Mouse (Mus musculus) limb, embryonic 13.5 days (tissue): ENCODE results near the gene Fam71a. TPM values are rescaled to one million over a fixed set of nuclear protein-coding genes. Genes with fewer than 3 reads are reported as not detected.
"Not testable (repeated sequence)": the region's sequence is repeated elsewhere in the genome, so short reads cannot be mapped to it uniquely, and the experiment has no call there.

Experiments used
- ATAC-seq: fragments of 200-750 bp; cut with Nextera tagmentation; 2 replicates; pipeline ENCODE4 v1.8.0; 2017; ENCODE audit warnings: low read depth, moderate number of reproducible peaks, moderate TSS enrichment; ENCODE audit not compliant: low FRiP score
- H3K27ac ChIP-seq: fragments of 300-500 bp; sonication (generic); 2 replicates; pipeline ENCODE4 v1.5.1; 2015; ENCODE audit warnings: inconsistent platforms, mild to moderate bottlenecking, moderate library complexity
- H3K27me3 ChIP-seq: fragments of 300-500 bp; sonication (generic); 2 replicates; pipeline ENCODE4 v1.6.1; 2015; ENCODE audit warnings: mild to moderate bottlenecking, inconsistent platforms
- H3K36me3 ChIP-seq: fragments of 300-500 bp; sonication (generic); 2 replicates; pipeline ENCODE4 v1.6.1; 2015; ENCODE audit warnings: inconsistent platforms, mild to moderate bottlenecking, moderate library complexity
- H3K4me1 ChIP-seq: fragments of 300-500 bp; sonication (generic); 2 replicates; pipeline ENCODE4 v1.6.1; 2015; ENCODE audit warnings: inconsistent platforms
- H3K4me2 ChIP-seq: fragments of 300-500 bp; sonication (generic); replicated peaks from 2 replicates; pipeline ENCODE4 v1.6.1; 2015; ENCODE audit warnings: inconsistent platforms, mild to moderate bottlenecking, moderate library complexity
- H3K4me3 ChIP-seq: fragments of 300-500 bp; sonication (generic); 2 replicates; pipeline ENCODE4 v1.5.1; 2015; ENCODE audit warnings: moderate library complexity, mild to moderate bottlenecking, inconsistent platforms
- H3K9ac ChIP-seq: fragments of 300-500 bp; sonication (generic); 2 replicates; pipeline ENCODE4 v1.6.1; 2015; ENCODE audit warnings: mild to moderate bottlenecking, inconsistent platforms
- H3K9me3 ChIP-seq: fragments of 300-500 bp; sonication (generic); 2 replicates; pipeline ENCODE4 v1.6.1; 2016; ENCODE audit warnings: inconsistent platforms
- WGBS: fragments of 180-500 bp; shearing (Covaris S2); methylation state at CpG from one replicate; pipeline ENCODE4 v1.1.7; 2015; 5-methylcytosine and 5-hydroxymethylcytosine counted together
- polyA plus RNA-seq: library from polyadenylated mRNA; unstranded; fragments of >200 nt; fragmentation: Nextera tagmentation; extraction: Ambion mirVana; gene quantifications from 2 replicates; pipeline ENCODE4 v1.2.1, GENCODE M21; 2015

Gene Fam71a
- polyA plus RNA-seq, 1 experiment from 2014 or later = not detected

GRCm38 (mm10) chr1:191178511-191179188 is 14.0 kb upstream of the Fam71a start:
- WGBS = 24% methylated on average over 15 of the region's 15 CpGs
- H3K9ac ChIP-seq = no peak overlapping the region
- peak overlapping the region; percentile 37 for H3K4me2 ChIP-seq
- H3K27me3 ChIP-seq = peaks cover 21% of the 10 kb centered on the region
- no peak overlapping the region for H3K27ac ChIP-seq
- no peaks in the 10 kb centered on the region for H3K36me3 ChIP-seq
- ATAC-seq = no peak
- H3K9me3 ChIP-seq = no peaks in the 10 kb centered on the region
- peaks cover 44% of the 10 kb centered on the region for H3K4me1 ChIP-seq
- no peak overlapping the region for H3K4me3 ChIP-seq

DNA sequence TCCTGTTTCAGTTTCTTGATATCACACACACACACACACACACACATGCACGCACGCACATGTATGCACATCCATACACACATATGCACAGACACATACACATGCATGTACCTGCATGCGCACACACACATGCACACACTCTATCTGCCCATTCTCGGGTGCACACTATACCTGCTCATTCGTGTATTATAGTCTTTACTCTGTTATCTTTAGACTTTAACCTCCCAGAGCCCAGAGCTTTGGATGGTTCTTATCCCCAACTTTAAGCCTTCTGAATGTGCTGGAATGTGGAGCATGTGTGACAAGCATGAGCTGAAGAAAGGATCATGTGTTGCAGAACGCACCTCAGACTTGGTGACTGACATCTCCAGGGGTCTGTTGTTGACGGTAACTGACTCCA is 12.3 kb upstream of the Fam71a start:
- H3K4me3 ChIP-seq = no peak overlapping the region
- no peak overlapping the region for H3K27ac ChIP-seq
- peaks cover 41% of the 10 kb centered on the region for H3K4me1 ChIP-seq
- H3K36me3 ChIP-seq = no peaks in the 10 kb centered on the region
- no peak for ATAC-seq
- H3K9me3 ChIP-seq = no peaks in the 10 kb centered on the region
- 74% methylated on average over 7 of the region's 7 CpGs for WGBS
- H3K27me3 ChIP-seq = peaks cover 16% of the 10 kb centered on the region
- no peak overlapping the region for H3K4me2 ChIP-seq
- no peak overlapping the region for H3K9ac ChIP-seq

DNA sequence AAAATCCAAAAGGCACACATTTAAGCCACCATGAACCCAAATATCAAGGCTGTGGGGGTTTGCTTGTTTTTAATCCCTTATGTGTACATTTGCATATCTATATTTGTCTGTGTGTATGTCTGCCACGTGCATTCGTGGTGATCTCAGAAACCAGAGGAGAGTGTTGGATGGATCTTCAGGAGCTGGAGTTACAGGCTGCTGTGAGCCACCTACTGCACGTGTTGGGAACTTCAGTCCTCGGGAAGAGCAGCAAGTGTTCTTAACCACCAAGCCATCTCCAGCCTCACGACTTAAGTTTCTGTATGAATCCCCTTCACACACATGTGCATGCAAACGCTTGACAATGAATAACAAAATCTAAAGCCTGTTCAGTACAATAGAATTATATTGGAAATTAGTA is 7.9 kb upstream of the Fam71a start:
- H3K4me1 ChIP-seq = peaks cover 5% of the 10 kb centered on the region
- H3K36me3 ChIP-seq = no peaks in the 10 kb centered on the region
- H3K4me2 ChIP-seq = no peak overlapping the region
- no peak overlapping the region for H3K27ac ChIP-seq
- no peak for ATAC-seq
- WGBS = 13% methylated on average over 6 of the region's 6 CpGs
- no peak overlapping the region for H3K9ac ChIP-seq
- no peaks in the 10 kb centered on the region for H3K9me3 ChIP-seq
- no peak overlapping the region for H3K4me3 ChIP-seq
- H3K27me3 ChIP-seq = no peaks in the 10 kb centered on the region

GRCm38 (mm10) chr1:191170444-191170843 is 5.8 kb upstream of the Fam71a start:
- H3K4me2 ChIP-seq = no peak overlapping the region
- WGBS = 88% methylated on average over 2 of the region's 2 CpGs
- H3K9ac ChIP-seq = no peak overlapping the region
- no peaks in the 10 kb centered on the region for H3K27me3 ChIP-seq
- no peak overlapping the region for H3K27ac ChIP-seq
- no peaks in the 10 kb centered on the region for H3K9me3 ChIP-seq
- H3K4me3 ChIP-seq = no peak overlapping the region
- no peaks in the 10 kb centered on the region for H3K4me1 ChIP-seq
- no peak for ATAC-seq
- no peaks in the 10 kb centered on the region for H3K36me3 ChIP-seq

DNA sequence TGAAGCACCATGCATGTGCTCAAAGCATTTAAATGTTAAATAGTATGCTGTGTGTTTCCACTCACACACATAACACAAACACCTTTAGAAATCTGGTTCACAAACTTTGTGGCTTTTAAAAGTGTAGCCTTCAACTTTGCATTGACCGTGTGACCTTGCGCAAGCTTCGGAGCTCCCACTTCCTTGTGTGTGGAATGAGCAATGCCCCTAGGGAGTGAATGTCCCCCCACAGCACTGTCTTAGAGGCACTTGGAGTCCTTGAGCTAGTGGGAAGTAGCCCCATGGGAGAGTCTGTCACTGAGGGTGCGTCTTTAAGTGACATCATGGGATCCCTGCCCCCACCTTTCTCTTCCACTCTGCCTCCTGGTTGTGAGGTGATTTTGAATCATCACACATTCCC is 1.6 kb upstream of the Fam71a start:
- no peak for ATAC-seq
- no peak overlapping the region for H3K4me3 ChIP-seq

GRCm38 (mm10) chr1:191154314-191154713 is 10.3 kb downstream of the Fam71a start:
- Histone ChIP-seq H3K4me3 (no peak overlapping the region), H3K9ac (no peak overlapping the region), H3K27me3 (no peaks in the 10 kb centered on the region), H3K36me3 (no peaks in the 10 kb centered on the region), H3K4me1 (peaks cover 7% of the 10 kb centered on the region; the same call in 1 of the 2 replicates), H3K27ac (no peak overlapping the region), H3K4me2 (no peak overlapping the region), H3K9me3 (peaks cover 18% of the 10 kb centered on the region)
- no peak for ATAC-seq
- 30% methylated on average over 3 of the region's 3 CpGs for WGBS

More for the DNA sequence above, 1.6 kb upstream of the Fam71a start:
- 76% methylated on average over 4 of the region's 4 CpGs for WGBS
- H3K4me1 ChIP-seq = no peaks in the 10 kb centered on the region
- no peaks in the 10 kb centered on the region for H3K27me3 ChIP-seq
- no peak overlapping the region for H3K4me2 ChIP-seq
- no peak overlapping the region for H3K9ac ChIP-seq
- H3K9me3 ChIP-seq = no peaks in the 10 kb centered on the region
- H3K27ac ChIP-seq = no peak overlapping the region
- no peaks in the 10 kb centered on the region for H3K36me3 ChIP-seq

- Histone ChIP-seq H3K4me3 (no peak overlapping the region), H3K9ac (no peak overlapping the region), H3K36me3 (no peaks in the 10 kb centered on the region), H3K27me3 (no peaks in the 10 kb centered on the region), H3K4me2 (no peak overlapping the region), H3K27ac (no peak overlapping the region), H3K4me1 (peaks cover 7% of the 10 kb centered on the region; the same call in 1 of the 2 replicates), H3K9me3 (peaks cover 18% of the 10 kb centered on the region)
- 17% methylated on average over 4 of the region's 4 CpGs for WGBS
- no peak for ATAC-seq
Observed at GRCm38 (mm10) chr1:191153052-191153451, 11.6 kb downstream of the Fam71a start.

- WGBS = 76% methylated on average over 8 of the region's 8 CpGs
- H3K4me1 ChIP-seq = peaks cover 7% of the 10 kb centered on the region; the same call in 1 of the 2 replicates
- no peak overlapping the region for H3K4me2 ChIP-seq
- H3K4me3 ChIP-seq = no peak overlapping the region
- H3K36me3 ChIP-seq = no peaks in the 10 kb centered on the region
- H3K9me3 ChIP-seq = 0 out of 2 replicates have a peak, but pooled peaks cover 5% of the 10 kb centered on the region
- no peak overlapping the region for H3K27ac ChIP-seq
- H3K9ac ChIP-seq = no peak overlapping the region
- H3K27me3 ChIP-seq = no peaks in the 10 kb centered on the region
- no peak for ATAC-seq
Observed at GRCm38 (mm10) chr1:191150924-191151605, 13.6 kb downstream of the Fam71a start.

- H3K36me3 ChIP-seq, H3K9me3 ChIP-seq, H3K27ac ChIP-seq, ATAC-seq, H3K9ac ChIP-seq, H3K27me3 ChIP-seq, H3K4me2 ChIP-seq, H3K4me3 ChIP-seq, H3K4me1 ChIP-seq: not testable (repeated sequence)
- 86% methylated on average over 5 of the region's 5 CpGs for WGBS
Observed at GRCm38 (mm10) chr1:191149489-191149888, 15.1 kb downstream of the Fam71a start.

GRCm38 (mm10) chr1:191140983-191141382 is 23.6 kb downstream of the Fam71a start:
- Histone ChIP-seq H3K4me1 (no peaks in the 10 kb centered on the region), H3K4me2 (no peak overlapping the region), H3K36me3 (no peaks in the 10 kb centered on the region), H3K4me3 (no peak overlapping the region), H3K9ac (no peak overlapping the region), H3K27me3 (no peaks in the 10 kb centered on the region), H3K27ac (no peak overlapping the region), H3K9me3 (no peaks in the 10 kb centered on the region)
- no peak for ATAC-seq
- WGBS = 81% methylated on average over 8 of the region's 8 CpGs

- WGBS = 73% methylated on average over 7 of the region's 7 CpGs
- Histone ChIP-seq H3K4me2 (no peak overlapping the region), H3K36me3 (no peaks in the 10 kb centered on the region), H3K27me3 (no peaks in the 10 kb centered on the region), H3K4me3 (no peak overlapping the region), H3K9ac (no peak overlapping the region), H3K4me1 (no peaks in the 10 kb centered on the region), H3K9me3 (no peaks in the 10 kb centered on the region), H3K27ac (no peak overlapping the region)
- no peak for ATAC-seq
Observed at GRCm38 (mm10) chr1:191138874-191139495, 25.6 kb downstream of the Fam71a start.

DNA sequence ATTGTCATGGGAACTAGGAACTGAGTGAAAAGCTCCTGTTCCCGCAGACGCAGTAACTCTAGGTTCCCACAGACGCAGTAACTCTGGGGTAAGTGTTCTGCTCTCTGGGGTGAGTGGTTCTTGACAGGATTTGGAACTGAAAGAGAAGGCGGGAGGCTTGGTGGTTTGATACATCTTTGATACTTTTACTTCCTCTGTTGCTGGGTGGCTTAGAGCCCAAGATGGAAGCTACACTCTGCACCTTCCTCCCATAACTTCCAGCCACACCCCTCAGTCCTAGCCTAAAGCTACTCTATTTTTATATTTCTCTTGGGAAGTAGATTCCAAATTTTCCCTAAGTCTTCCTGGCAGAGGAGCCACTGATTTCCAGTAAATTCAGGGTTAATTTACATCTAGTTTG is 26.2 kb downstream of the Fam71a start:
- Histone ChIP-seq H3K9me3 (no peaks in the 10 kb centered on the region), H3K27me3 (no peaks in the 10 kb centered on the region), H3K36me3 (no peaks in the 10 kb centered on the region), H3K9ac (no peak overlapping the region), H3K4me1 (no peaks in the 10 kb centered on the region), H3K4me2 (no peak overlapping the region), H3K4me3 (no peak overlapping the region), H3K27ac (no peak overlapping the region)
- no peak for ATAC-seq
- WGBS = 88% methylated on average over 4 of the region's 4 CpGs
